ENCODE assay signal across 8 mouse cellular contexts in the genomic region with DNA sequence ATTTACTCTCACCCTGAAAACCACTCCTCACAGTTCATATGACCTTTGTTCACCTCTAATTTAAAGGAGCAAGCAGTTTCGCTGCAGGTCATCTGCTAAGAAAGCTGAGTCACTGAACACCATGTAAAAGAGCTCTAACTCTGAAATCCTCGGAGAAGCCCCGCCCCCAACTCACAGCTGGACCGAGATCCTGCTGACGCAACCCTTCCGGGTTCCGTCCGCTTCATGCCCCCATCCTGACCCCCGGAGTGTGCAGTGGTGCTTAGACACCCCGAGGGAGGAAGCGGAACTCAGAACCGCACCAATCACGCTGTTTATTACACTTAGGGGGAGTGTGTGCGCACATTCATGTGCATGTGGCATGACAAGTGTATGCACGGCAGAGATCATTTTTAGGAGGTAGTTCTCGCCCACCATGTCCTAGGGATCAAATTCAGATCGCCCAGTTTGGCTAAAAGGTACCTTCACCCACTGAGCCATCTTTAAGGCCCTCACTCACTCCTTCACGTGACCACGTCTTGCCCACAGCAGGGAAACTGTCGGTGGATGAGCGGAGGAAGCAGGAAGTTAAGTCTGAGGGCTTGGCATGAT. TPM values are rescaled to one million over a fixed set of nuclear protein-coding genes. Genes with fewer than 3 reads are reported as not detected.
DNase-seq lines count a peak whose midpoint lies in the region; ATAC-seq and TF ChIP-seq lines count a peak whose summit lies in the region.

No protein-coding gene starts in this region.

- H3K9me3 ChIP-seq in lung, embryonic 14.5 days (ENCODE audit: low read depth, low read length): no peaks in the 10 kb centered on the region
- no peaks in the 10 kb centered on the region for H3K9me3 ChIP-seq in neural tube, embryonic 14.5 days (ENCODE audit: control insufficient read depth, low read length)

- intact Hi-C loops in heart, adult 2 months (cut with DNase I): loop anchor here (10.0 kb wide), 1 partner anchor 596 kb away; no protein-coding TSS in a partner anchor

- peak overlapping the region; percentile 62 for H3K4me2 ChIP-seq in lung, embryonic 14.5 days
- peak overlapping the region; percentile 44 for H3K4me2 ChIP-seq in neural tube, embryonic 14.5 days (ENCODE audit: low read depth, low read length)

- no peak overlapping the region; the same call in 1 of the 2 replicates for H3K27ac ChIP-seq in heart, adult 2 months
- no peak overlapping the region for H3K27ac ChIP-seq in lung, embryonic 14.5 days (ENCODE audit: low read depth)
- H3K27ac ChIP-seq in neural tube, embryonic 14.5 days (ENCODE audit: low read depth, low read length): no peak overlapping the region

- peaks cover 6% of the 10 kb centered on the region for H3K4me1 ChIP-seq in heart, adult 2 months (ENCODE audit: control insufficient read depth, insufficient read depth, low read length)
- no peaks in the 10 kb centered on the region; the same call in 1 of the 2 replicates for H3K4me1 ChIP-seq in lung, embryonic 14.5 days (ENCODE audit: insufficient read depth)
- peaks cover 5% of the 10 kb centered on the region; the same call in 1 of the 2 replicates for H3K4me1 ChIP-seq in neural tube, embryonic 14.5 days (ENCODE audit: control insufficient read depth, insufficient read depth, low read length)

- H3K9ac ChIP-seq in heart, adult 2 months (ENCODE audit: low read depth, low read length): no peak overlapping the region
- no peak overlapping the region for H3K9ac ChIP-seq in lung, embryonic 14.5 days
- H3K9ac ChIP-seq in neural tube, embryonic 14.5 days (replicated peaks; ENCODE audit: low read depth, low read length): no peak overlapping the region

- TF ChIP-seq EP300 in heart, adult 2 months (IDR thresholded peaks at IDR 0.05; ENCODE audit: insufficient read depth, low read depth, low read length): no peak

- 36% methylated on average over 21 of the region's 21 CpGs for WGBS in heart, adult 2 months
- WGBS in lung, embryonic 14.5 days: 17% methylated on average over 21 of the region's 21 CpGs
- WGBS in neural tube, embryonic 14.5 days: 18% methylated on average over 21 of the region's 21 CpGs

- H3K79me2 ChIP-seq in heart, adult 2 months (replicated peaks; ENCODE audit: control insufficient read depth, insufficient read depth, low read length): no peaks in the 10 kb centered on the region

- TF ChIP-seq CTCF in heart, adult 2 months (IDR thresholded peaks at IDR 0.05): no peak
- no peak for TF ChIP-seq CTCF in lung, embryonic 14.5 days (IDR thresholded peaks at IDR 0.05; ENCODE audit: low read depth)

- 0 out of 2 replicates have a peak, but pooled peaks have one; percentile 19 for TF ChIP-seq POLR2A in heart, adult 2 months (IDR thresholded peaks at IDR 0.05; ENCODE audit: insufficient read depth, low read depth, low read length)

- no peaks in the 10 kb centered on the region for H3K27me3 ChIP-seq in heart, adult 2 months (ENCODE audit: control insufficient read depth, insufficient read depth, low read length)
- peaks cover 12% of the 10 kb centered on the region for H3K27me3 ChIP-seq in lung, embryonic 14.5 days (ENCODE audit: insufficient read depth, low read length)
- 0 out of 2 replicates have a peak, but pooled peaks cover 7% of the 10 kb centered on the region for H3K27me3 ChIP-seq in neural tube, embryonic 14.5 days (ENCODE audit: control insufficient read depth, insufficient read depth, low read length)

- ATAC-seq in lung, embryonic 14.5 days (ENCODE audit: insufficient read depth): peak; percentile 45; the same call in 1 of the 2 replicates
- no peak for ATAC-seq in neural tube, embryonic 14.5 days (ENCODE audit: low read depth)

- H3K36me3 ChIP-seq in heart, adult 2 months (ENCODE audit: control insufficient read depth, insufficient read depth, low read length): no peaks in the 10 kb centered on the region
- H3K36me3 ChIP-seq in lung, embryonic 14.5 days (ENCODE audit: insufficient read depth): no peaks in the 10 kb centered on the region
- H3K36me3 ChIP-seq in neural tube, embryonic 14.5 days (ENCODE audit: control insufficient read depth, insufficient read depth, low read length): no peaks in the 10 kb centered on the region

- 0 out of 2 replicates have a peak overlapping the region, but pooled peaks have one; percentile 20 for H3K4me3 ChIP-seq in heart, adult 2 months
- H3K4me3 ChIP-seq in lung, embryonic 14.5 days (ENCODE audit: low read depth, low read length): peak overlapping the region; percentile 16
- peak overlapping the region; percentile 19; the same call in 1 of the 2 replicates for H3K4me3 ChIP-seq in neural tube, embryonic 14.5 days (ENCODE audit: low read depth, low read length)

- DNase-seq in MEL-GATA-1-ER (ENCODE audit: extremely low read depth, low read depth): peak; percentile 71
- peak; percentile 74 for DNase-seq in embryo, embryonic 10.5 days (ENCODE audit: low spot score)
- peak; percentile 80 to 88 for DNase-seq in heart, adult 2 months
- peak; percentile 83 for DNase-seq in kidney, adult 11 months
- peak; percentile 83 for DNase-seq in lung, embryonic 14.5 days
- DNase-seq in frontal cortex, adult 2 months (ENCODE audit: extremely low spot score in 1 of 2, low spot score in 1 of 2): no peak
- no peak for DNase-seq in right cerebral cortex, postnatal 25 days

RNA-seq across cellular contexts. Expression of gene Mt1, which starts 12.3 kb away (rescaled TPM):
- 100 to 1,000 TPM; 279 to 438 TPM for total RNA-seq in heart, adult 2 months (2021)
- polyA plus RNA-seq in heart, adult 2 months (2012; rRNA removed): 420 and 727 TPM in 2 replicates
- polyA plus RNA-seq in lung, embryonic 14.5 days (2014; fragmentation: Nextera tagmentation; extraction: Ambion mirVana): 57.4 and 71.3 TPM in 2 replicates
- 65.7 and 123 TPM in 2 replicates for polyA plus RNA-seq in neural tube, embryonic 14.5 days (2014; fragmentation: Nextera tagmentation; extraction: Ambion mirVana)
- 874 and 1,481 TPM in 2 replicates for polyA plus RNA-seq in frontal cortex, adult 2 months (2012; rRNA removed)

RNA-seq across cellular contexts. Expression of gene Mt2, which starts 18.7 kb away (rescaled TPM):
- 10 to 100 TPM; 51.8 to 74.4 TPM for total RNA-seq in heart, adult 2 months (2021)
- 15.6 and 32.2 TPM in 2 replicates for polyA plus RNA-seq in heart, adult 2 months (2012; rRNA removed)
- 12.3 and 15.2 TPM in 2 replicates for polyA plus RNA-seq in lung, embryonic 14.5 days (2014; fragmentation: Nextera tagmentation; extraction: Ambion mirVana)
- 15.3 and 28.9 TPM in 2 replicates for polyA plus RNA-seq in neural tube, embryonic 14.5 days (2014; fragmentation: Nextera tagmentation; extraction: Ambion mirVana)
- polyA plus RNA-seq in frontal cortex, adult 2 months (2012; rRNA removed): 352 and 451 TPM in 2 replicates

RNA-seq across cellular contexts. Expression of gene Nup93, which starts 23.2 kb away (rescaled TPM):
- 10 to 100 TPM; 13.7 to 15.5 TPM for total RNA-seq in heart, adult 2 months (2021)
- 11.7 and 18.4 TPM in 2 replicates for polyA plus RNA-seq in heart, adult 2 months (2012; rRNA removed)
- polyA plus RNA-seq in lung, embryonic 14.5 days (2014; fragmentation: Nextera tagmentation; extraction: Ambion mirVana): 118 and 126 TPM in 2 replicates
- 58.4 and 67.4 TPM in 2 replicates for polyA plus RNA-seq in neural tube, embryonic 14.5 days (2014; fragmentation: Nextera tagmentation; extraction: Ambion mirVana)
- polyA plus RNA-seq in frontal cortex, adult 2 months (2012; rRNA removed): 32.8 and 33.6 TPM in 2 replicates

RNA-seq across cellular contexts. Expression of gene Mt3, which starts 38.8 kb away (rescaled TPM):
- total RNA-seq in heart, adult 2 months (2021): 1 to 10 TPM; 2.9 to 3.8 TPM
- polyA plus RNA-seq in heart, adult 2 months (2012; rRNA removed): 3.5 and 6.1 TPM in 2 replicates
- 2.9 TPM in 2 replicates for polyA plus RNA-seq in lung, embryonic 14.5 days (2014; fragmentation: Nextera tagmentation; extraction: Ambion mirVana)
- polyA plus RNA-seq in neural tube, embryonic 14.5 days (2014; fragmentation: Nextera tagmentation; extraction: Ambion mirVana): 203 and 295 TPM in 2 replicates
- polyA plus RNA-seq in frontal cortex, adult 2 months (2012; rRNA removed): 1,770 and 2,382 TPM in 2 replicates

RNA-seq across cellular contexts. Expression of gene Mt4, which starts 54.2 kb away (rescaled TPM):
- total RNA-seq in heart, adult 2 months (2021): not detected
- polyA plus RNA-seq in heart, adult 2 months (2012; rRNA removed): not detected in 2 replicates
- polyA plus RNA-seq in lung, embryonic 14.5 days (2014; fragmentation: Nextera tagmentation; extraction: Ambion mirVana): not detected in 2 replicates
- polyA plus RNA-seq in neural tube, embryonic 14.5 days (2014; fragmentation: Nextera tagmentation; extraction: Ambion mirVana): not detected in 2 replicates
- not detected in 2 replicates for polyA plus RNA-seq in frontal cortex, adult 2 months (2012; rRNA removed)

Comparison
In these comparisons a context has a peak if more than half of its experiments do, and no peak if none do; other contexts are left out.
1. DNase-seq: peak in MEL-GATA-1-ER (single experiment), embryo, embryonic 10.5 days (single experiment), heart, adult 2 months (2 of 2), kidney, adult 11 months (single experiment) and lung, embryonic 14.5 days (single experiment); none in frontal cortex, adult 2 months (0 of 2) and right cerebral cortex, postnatal 25 days (single experiment).
2. RNA of gene Mt2, which starts 18.7 kb away (polyA plus RNA-seq): 352 to 451 TPM in frontal cortex, adult 2 months; 15.6 to 32.2 TPM in heart, adult 2 months, 15.3 to 28.9 TPM in neural tube, embryonic 14.5 days and 12.3 to 15.2 TPM in lung, embryonic 14.5 days; every median in the first group is over 10 times any median in the second.
3. Peak in every context shown above with its lines, with median percentiles within 50 percentile points of each other: H3K4me3 ChIP-seq.